Mouse (Mus musculus) left cerebral cortex, postnatal 14 days (tissue): ENCODE measurements around the gene Thrb. TPM values are rescaled to one million over a fixed set of nuclear protein-coding genes. Genes with fewer than 3 reads are reported as not detected.

Source experiments
- DNase-seq, 2 experiments: peaks; one replicate each; pipeline ENCODE4 v3.0.0; 2021 to 2022; ENCODE audit warnings: low spot score in 2 of 2, mixed read lengths in 1 of 2
- intact Hi-C: fragments of 180-260 bp; cut with DNase I; formaldehyde crosslinking; loops from one replicate; pipeline ENCODE4 v1.15.1; 2025
- total RNA-seq, 2 experiments: library from RNA; stranded (reverse); gene quantifications; 2 replicates each; pipeline ENCODE4 v1.2.3; 2021

The Thrb gene
- total RNA-seq, 2 experiments from 2014 or later, result 60.1 to 75.9 TPM

DNA sequence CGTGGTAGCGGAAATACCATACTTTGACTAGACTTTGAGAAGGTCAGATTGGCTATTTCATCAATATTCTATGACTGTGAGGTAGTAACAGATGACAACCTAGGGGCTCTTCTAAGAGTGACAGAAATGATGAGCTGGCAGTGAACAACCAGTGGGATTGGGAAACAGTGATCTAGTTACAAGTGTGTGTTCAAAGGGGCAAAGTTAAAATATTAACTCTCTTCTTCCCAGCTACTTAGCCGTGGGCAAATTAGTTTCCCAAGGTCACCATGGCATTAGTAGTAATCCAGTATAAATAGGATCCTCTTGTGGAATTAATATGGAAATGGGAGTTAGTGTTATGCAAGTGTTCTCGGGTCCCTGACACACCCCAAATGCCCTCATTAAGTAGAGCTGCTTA, 35.5 kb downstream of the Thrb start:
- intact Hi-C loops, result no loop called here
- DNase-seq, result no peak

DNA sequence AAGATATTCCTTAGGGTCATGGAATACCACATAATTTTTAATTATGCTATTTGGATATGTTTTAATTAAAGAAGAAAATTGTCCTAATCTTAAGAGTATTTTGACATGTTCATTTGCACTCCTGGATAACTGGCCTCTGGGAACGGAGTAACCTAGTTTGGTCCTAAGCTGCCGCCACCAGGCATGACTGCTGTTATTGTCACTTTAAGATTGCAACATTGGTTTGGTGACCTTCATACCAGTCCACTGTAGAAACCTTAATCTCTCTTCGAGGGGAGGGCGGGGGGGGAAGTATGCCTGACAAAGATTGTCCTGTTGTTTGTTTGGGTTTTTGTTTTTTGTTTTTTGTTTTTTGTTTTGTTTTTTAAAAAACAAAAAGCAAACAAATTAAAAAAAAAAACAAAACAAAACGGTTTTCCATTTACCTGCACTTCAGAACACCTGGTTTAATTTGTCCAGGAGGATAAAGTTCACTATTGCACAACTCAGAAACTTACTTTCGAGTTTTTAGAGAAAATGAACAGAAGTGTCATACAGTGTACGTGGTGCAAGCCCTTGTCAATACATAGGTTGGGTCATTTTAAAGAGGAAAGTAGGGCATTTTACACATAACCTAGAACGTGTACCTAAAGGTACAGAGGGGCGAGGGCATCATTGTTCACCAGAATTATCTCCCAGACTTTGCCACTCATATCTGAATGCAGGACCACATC, 38.0 kb downstream of the Thrb start:
- intact Hi-C loops, result no loop called here
- no peak for DNase-seq

DNA sequence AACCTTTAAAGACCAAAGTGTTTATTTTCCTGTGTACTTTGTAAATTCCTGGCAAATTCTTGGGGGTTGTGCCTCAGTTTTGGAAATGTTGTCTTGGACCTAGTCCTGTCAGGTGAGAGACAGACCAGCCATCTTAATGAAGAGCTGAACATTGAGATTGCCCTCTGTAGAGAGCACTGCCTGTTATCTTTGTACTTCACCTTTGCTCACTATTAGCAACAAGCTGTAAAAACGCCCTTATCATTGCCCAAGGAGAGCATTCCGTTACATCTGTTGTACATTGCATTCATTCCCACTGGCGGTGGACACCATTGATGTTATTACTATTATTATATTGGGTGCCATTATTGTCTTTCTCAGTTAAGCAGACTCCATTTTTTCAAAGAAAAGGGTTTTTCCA, 40.2 kb downstream of the Thrb start:
- no peak for DNase-seq
- intact Hi-C loops, result no loop called here

DNA sequence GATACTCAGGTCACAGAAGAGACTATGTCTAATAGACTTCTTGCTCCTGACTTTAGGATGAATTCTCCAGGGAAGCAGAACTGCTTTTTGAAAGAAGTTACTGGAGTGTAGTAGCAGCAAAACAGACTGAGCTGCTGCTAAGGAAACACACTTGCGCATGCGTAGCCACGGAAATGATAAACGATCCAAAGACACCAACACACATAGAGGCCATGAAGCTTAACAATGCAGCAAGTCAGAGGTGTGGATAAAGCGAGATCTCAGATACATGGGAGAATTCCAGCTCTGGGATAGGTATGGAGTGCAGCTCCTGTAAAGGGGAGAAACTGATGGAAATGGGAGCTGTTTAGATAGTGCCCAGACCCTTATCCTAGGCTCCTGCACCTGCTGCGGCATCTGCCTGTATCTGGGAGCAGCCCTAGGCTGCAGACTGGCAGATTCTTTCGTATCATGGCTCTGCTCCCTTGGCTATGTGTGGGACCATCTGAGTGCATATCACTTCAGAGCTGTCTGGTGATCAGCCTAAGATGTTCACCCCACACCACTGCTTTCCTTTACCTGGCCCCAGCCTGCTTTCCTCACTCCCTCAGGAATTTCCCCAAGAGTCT, 53.3 kb downstream of the Thrb start:
- no peak for DNase-seq
- intact Hi-C loops, result no loop called here

DNA sequence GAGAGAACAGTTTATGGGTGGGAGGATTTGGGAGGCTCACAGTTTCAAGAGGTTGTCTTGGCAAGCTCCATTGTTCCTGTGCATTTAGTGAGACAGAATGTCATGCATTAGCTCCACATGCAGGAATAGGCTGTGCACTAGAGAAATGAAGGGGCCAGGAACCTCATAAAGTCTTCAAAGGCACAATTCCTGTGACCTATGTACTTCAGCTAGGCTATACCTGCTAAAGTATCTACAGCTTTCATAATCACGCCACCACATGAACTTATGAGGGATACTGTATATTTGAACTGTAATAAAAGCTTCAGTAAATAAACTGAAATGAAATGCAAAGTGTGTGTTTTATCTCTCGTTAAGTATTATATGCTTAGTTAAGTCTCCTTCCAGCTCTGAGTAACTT, 59.4 kb downstream of the Thrb start:
- intact Hi-C loops, result no loop called here
- DNase-seq, result no peak

DNA sequence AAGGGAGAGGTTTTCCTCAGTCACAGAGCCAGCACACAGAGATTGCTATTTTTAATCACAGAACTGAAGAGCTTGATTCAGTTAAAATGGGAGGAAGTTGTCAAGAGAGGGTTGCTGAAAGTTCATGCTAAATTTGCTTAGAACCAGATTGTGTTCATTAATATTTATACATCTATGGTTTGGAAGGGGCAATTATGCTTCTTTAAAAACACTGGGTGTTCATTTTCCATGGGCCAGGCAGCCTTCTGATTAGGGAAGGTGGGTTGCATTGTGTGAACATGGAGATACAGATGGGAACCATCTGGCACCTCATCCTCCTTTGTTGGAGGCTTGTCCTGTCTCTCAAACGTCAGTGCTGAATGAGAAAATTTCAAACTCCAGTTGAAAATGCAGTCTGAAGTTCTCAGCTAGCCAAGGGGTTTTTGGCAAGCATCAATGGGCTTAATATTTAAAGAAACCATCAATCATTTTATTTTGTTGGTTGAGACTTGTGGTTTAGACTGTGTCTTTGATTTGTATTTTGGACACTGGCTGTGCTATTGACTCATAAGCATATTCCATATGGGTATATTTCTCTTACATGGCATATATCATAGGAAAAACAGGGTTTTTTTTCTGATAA, 62.9 kb downstream of the Thrb start:
- peak in 1 of 2 experiments; percentile 32 for DNase-seq
- intact Hi-C loops, result no loop called here

DNA sequence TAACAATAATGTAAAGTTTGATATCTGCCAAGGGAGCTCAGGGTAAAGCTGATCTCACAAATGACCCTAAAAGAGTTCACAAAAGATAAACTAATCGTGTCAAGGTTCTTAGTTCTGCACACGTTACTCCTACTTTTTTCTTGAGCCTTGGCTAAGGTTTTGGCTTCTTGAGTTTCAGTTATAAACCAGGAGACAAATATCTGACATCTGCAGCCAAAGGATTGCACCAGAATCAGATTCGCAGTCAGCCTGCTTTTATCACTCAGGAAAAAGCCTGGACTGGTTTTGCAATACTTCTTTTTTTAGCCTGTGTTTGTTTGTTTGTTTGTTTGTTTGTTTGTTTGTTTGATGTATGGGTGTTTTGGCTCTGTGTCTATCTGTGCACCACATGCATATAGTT, 64.5 kb downstream of the Thrb start:
- intact Hi-C loops, result no loop called here
- DNase-seq, result no peak

DNA sequence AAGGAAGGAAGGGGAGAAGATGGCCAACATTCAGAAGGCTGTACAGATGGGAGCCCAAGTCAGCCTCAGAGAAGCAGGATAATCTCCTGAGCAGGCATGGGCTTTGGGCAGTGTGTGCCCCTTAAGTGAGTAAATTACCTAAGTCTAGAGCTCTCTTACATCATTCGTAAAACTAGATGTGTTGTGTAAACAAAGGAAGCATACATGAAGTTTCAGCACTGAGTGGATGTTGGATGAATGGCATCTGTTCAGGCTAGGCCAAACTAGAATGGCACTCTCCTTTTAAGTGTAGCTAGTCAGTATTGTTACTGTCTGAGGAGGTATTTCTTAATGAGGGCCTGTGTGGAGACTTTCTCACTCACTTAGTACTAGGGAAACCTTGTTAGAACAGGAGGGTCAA, 66.8 kb downstream of the Thrb start:
- intact Hi-C loops, result loop anchor here (5.0 kb wide), 1 partner anchor 65 kb away; the partner anchor contains the start of gene Thrb
- DNase-seq, result no peak

DNA sequence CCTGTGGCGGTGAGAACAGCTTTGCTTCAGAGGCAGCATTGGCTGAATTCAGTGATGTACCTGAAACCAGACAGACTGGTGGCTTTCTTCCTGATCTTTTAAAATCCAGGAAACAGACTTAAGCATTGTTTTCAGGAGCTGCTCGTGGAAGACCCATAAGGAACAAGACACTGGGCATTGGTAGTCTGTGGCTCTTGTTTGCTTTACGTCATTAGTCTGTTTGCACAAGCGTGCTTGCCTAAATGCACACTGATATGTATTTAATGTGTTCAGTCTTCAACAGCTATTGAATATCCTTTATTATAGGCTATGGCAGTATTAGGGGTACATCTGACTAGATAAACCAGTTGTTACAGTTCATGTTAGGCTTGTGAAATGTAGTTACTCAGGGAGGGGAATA, 67.8 kb downstream of the Thrb start:
- intact Hi-C loops, result loop anchor here (5.0 kb wide), 1 partner anchor 66 kb away; the partner anchor contains the start of gene Thrb
- DNase-seq, result no peak

DNA sequence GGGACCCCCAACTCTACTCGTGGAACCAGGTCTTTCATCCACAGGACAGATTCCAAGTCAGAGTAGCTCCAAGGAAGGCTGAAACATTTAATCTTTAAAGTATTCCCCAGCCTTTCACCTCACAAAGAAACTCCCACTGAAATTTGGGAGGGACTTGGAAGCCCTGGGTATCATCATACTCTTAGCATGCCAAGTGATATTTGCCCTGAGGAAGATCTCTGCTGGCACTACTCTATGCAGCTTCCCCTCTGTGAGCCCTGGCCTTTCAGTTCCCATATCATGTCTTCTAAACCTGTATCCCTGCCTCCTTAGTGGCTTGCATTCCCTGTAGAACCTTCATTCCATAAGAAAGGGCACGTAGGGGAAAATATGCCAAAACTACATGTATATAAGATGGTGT, 68.8 kb downstream of the Thrb start:
- intact Hi-C loops, result loop anchor here (5.0 kb wide), 1 partner anchor 67 kb away; the partner anchor contains the start of gene Thrb
- DNase-seq, result no peak

DNA sequence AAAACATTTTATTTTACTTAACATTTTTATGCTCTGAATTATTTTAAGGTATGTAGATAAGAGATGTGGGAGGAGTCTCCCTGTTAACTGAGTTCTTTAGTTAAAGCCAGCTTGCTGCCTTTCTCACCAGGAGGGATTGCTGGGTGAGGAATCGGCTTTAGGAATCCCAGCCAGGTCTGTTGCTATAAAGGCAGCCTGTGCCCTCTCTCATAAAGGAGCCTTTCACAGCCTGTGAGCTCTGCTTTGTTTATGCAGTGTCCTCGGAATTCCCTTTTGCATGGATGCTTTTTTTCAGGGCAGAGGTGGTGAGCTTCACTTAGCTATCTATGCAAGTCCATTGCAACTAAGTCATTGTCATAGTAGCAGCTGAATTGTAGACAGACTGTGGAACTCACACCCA, 71.0 kb downstream of the Thrb start:
- no peak for DNase-seq
- intact Hi-C loops, result no loop called here

DNA sequence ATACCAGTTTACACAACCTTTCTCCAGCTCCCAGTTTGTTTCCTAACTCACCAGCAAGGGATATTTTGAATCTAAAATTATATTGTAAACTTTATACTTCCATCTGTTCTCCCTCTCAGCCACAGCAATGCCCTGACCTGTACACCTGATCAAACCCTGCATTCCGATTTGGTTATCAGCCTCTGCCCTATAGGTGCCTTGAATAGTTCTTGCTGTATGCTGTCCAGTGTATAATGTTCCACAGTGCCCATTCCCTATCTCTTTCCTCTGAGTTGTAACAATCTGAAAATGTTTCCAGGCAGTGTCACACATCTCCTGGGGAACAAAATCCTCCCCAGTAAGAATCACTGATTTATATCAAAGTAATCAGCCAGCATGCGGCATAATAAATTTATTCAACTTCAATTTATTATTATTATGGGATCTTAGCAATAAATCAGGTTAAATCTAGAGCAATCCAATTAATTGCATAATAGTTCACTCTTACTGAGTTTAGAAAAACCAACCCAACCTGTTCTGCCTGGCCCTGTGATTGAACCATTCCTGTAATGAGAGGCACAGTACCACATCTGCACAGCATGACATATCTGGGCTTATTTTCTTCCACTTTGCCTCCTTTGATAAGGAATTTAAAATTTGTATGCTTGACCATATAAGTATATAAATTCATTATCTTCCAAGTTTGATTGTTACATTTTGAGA, 73.2 kb downstream of the Thrb start:
- intact Hi-C loops, result no loop called here

DNA sequence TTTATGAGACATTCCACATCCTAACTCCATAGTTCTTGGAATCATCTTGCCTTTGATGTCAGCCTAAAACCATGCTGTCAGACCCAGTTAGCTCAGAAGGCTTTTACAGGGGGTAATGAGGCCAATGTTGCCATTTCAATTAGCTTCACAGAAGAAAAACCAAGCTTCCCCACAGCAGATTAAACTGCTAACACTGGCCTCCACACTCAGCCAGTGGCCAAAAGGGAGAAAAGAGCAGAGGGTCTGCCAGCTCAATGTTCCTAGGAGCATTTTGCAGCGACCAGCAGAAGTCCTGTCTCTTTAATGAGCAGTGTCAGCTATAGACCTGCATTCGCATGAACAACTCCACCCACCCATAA, 73.7 kb downstream of the Thrb start:
- intact Hi-C loops, result no loop called here
- no peak for DNase-seq

More for the DNA sequence above, 73.2 kb downstream of the Thrb start:
- DNase-seq, result no peak

DNA sequence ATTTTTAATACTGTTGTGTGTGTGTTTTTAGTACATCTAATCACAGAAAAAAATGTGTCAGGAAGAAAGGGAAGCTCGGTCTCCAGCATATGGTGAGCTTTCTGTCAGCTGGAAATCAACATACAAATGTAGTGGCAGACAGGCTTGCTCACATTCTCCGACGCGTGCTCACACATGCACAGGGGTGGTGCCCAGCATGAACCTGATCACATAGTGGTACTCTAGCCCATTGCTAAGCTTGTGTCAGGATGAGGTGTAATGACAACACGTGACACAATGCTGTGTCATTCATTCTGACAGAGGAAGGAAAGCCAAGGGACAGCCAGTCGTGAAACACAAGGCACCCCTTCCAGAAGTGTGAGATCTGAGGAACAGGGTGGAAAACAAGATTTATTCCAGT, 75.4 kb downstream of the Thrb start:
- intact Hi-C loops, result no loop called here
- DNase-seq, result no peak

DNA sequence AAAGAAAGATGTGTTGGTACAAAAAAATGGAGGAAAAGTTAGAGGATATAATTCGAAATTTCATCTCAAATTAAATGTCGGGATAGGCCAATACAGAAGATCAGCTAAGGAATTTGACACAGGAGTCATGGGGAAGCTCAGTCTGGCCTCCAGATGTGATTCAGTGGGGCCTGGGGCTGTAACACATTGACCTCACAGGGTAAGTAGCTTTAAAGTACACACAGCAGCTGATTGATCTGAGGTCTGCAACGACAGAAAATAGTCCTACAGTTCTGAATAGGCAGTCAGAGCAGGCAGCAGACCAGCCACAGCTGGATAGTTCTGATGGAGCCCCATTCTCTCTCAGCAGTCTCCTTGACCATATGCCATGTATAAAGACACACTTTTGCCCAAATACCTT, 80.8 kb downstream of the Thrb start:
- intact Hi-C loops, result no loop called here

DNA sequence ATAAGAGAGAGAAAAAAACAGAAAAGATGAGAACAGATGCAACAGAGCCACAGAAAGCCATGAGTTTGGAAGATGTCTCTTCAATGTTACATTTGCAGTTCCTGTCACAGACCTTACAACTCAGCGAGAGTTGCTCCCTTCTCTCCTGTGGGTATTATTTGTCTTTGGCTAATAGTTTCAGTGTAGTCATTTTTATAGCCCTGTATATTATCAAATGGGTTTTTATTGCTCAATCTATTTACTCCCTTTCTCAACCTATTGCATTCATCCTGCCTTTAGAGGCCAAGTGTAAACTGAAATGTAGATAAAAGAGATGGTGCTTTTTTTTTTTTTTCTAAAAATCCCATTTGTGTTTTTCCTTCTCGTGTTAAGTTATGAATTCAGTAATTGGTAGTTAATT, 82.2 kb downstream of the Thrb start:
- intact Hi-C loops, result no loop called here
- DNase-seq, result no peak

More for the DNA sequence above, 80.8 kb downstream of the Thrb start:
- DNase-seq, result no peak

DNA sequence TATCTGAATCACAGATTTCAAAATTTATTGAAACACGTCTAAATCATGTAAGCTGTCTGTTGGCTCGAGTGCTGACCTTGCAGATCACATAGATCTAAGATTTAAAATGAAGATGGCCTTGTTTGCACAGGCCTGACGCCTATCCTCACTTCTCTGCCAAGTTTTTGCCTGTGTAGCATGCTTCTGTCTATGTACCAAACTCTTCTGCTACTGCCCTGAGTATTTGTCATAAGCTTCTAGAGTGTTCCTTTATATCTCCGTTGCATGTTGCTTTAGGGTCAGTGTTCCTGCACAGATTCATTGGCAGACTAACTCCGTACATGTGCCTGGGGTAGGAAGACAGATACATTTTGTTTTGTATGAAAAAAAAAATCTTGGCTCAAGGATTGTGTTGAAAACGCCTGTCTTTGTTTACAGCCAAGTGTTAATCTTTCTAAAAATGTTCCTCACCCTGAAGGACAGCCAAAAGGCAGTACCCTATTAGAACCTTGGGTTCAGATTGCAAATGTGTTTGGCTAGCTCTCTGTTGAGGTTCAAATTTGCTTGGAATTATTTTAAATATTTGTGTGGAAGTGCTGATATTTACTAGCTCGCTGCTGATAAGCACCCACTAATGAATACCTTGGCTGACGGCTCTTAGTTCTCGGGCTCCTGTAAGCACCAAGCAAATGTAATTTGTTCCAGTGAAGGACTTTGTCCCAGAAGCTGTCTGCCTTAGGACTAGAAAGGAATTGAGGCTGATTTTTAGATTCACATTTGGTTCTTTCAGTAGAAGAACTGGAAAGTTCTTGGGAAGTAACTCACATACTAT, 83.0 kb downstream of the Thrb start:
- intact Hi-C loops, result no loop called here
- DNase-seq, result no peak

DNA sequence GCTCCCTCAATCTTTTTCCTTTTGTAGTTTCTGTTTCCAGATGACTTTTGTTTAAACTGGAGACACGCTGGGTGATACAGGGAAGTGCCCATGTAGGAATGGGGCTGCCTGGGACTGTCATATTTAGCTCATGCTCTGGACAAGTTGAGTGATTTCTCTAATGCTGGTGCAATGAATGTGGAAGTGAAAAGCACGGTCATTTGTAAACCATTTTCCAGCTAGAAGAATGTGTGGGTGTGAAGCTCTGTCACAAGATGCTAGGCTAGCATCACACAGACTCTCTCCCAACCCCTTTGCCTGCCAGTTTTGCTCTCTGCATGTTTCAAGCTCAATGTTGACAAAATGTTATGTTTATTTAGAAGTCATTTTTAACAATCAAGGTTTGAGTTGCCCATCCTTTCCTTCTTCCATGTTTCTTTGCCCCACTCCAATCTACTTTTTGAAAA, 83.7 kb downstream of the Thrb start:
- no peak for DNase-seq
- intact Hi-C loops, result no loop called here

DNA sequence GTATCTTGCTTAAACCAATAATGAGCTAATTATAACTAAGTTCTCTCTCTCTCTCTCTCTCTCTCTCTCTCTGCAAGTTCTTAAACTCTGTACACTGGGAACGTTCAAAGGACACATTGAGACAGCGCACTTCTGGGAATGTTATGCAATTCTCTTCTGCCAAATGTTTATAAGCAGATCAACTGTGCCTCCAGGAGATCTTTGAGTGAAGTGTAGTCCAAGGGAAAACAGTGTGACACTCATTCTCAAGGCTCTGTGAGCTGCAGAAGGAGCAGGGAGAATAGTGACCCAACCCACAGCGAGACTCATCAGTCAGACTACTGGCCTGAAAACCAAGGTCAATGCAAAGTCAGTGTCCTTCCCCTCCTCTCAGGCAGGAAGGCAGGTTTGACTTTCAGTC, 87.9 kb downstream of the Thrb start:
- DNase-seq, result no peak
- intact Hi-C loops, result no loop called here
